ENCODE assay signal across 8 mouse cellular contexts in the genomic region with DNA sequence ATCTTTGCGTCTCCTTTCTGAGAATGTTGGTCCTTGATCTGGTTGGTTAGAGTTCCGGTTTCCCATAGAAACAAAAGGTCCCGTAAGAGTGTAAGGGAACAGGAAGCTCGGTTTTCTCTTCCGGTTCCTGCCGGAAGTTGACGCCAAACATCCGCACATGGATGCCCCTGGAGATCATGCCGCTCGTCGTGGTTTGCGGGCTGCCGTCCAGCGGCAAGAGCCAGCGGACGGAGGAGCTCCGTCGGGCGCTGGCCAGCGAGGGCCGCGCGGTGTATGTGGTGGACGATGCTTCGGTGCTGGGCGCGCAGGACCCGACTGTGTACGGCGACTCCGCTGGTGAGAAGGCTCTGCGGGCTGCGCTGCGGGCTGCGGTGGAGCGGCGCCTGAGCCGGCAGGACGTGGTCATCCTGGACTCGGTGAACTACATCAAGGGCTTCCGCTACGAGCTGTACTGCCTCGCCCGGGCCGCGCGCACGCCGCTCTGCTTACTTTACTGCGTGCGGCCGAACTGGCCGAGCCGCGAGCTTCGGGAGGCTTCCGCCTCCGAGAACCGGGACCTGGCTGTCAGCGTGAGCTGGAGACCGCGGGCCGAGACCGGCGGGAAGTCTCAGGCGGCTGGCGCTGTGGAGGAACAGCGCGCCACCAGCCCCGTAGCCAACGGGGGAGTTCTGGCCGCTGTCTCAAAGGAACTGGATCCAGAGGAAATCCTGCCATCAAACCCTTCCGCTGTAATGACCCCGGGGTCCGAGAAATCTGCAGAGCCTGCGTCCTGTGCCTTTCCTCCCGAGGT. TPM values are rescaled to one million over a fixed set of nuclear protein-coding genes. Genes with fewer than 3 reads are reported as not detected.
A peak's percentile ranks its signal among the peaks of the same experiment; 100 is the strongest.
DNase-seq lines count a peak whose midpoint lies in the region; ATAC-seq lines count a peak whose summit lies in the region.

A gene (plus strand): TSS at position 71 of the 790 bp plus-strand sequence.

- peak within 1 kb of the TSS; percentile 96 for H3K4me3 ChIP-seq in hindbrain, embryonic 16.5 days (ENCODE audit: low read length)
- peak within 1 kb of the TSS; percentile 71 for H3K4me3 ChIP-seq in macrophage (ENCODE audit: inconsistent target)

- H3K9me3 ChIP-seq in hindbrain, embryonic 16.5 days (ENCODE audit: control insufficient read depth, low read length): no peaks in the 10 kb centered on the region

- H3K27me3 ChIP-seq in hindbrain, embryonic 16.5 days (replicated peaks; ENCODE audit: control insufficient read depth, insufficient read depth, low read length): no peaks in the 10 kb centered on the region

- H3K79me2 ChIP-seq in macrophage (ENCODE audit: inconsistent target): peaks cover 48% of the 10 kb centered on the region

- peak within 1 kb of the TSS; percentile 97 for H3K4me2 ChIP-seq in hindbrain, embryonic 16.5 days (ENCODE audit: low read length)

- peak; percentile 96 for ATAC-seq in hindbrain, embryonic 16.5 days

- peak within 1 kb of the TSS; percentile 88 for H3K27ac ChIP-seq in hindbrain, embryonic 16.5 days (ENCODE audit: low read depth, low read length)
- peak within 1 kb of the TSS; percentile 29; the same call in 1 of the 2 replicates for H3K27ac ChIP-seq in macrophage

- WGBS in hindbrain, embryonic 16.5 days: under 1% methylated on average over 72 of the region's 77 CpGs
- under 1% methylated on average over 74 of the region's 77 CpGs for WGBS in macrophage (ENCODE audit: missing documents)

- peak; percentile 82 for DNase-seq in T-cell, adult 2 months (ENCODE audit: low spot score)
- peak; percentile 83 for DNase-seq in cerebellum, postnatal 36 days
- DNase-seq in gastrocnemius, adult 18-20 months (ENCODE audit: low spot score): peak; percentile 88
- peak; percentile 83 to 86 for DNase-seq in left cerebral cortex, adult 18-20 months (ENCODE audit: low spot score in 2 of 2)
- DNase-seq in right cerebral cortex, adult 18-20 months: peak; percentile 91
- peak; percentile 15 for DNase-seq in urinary bladder, postnatal 10 days (ENCODE audit: low spot score)

- peaks cover 18% of the 10 kb centered on the region for H3K4me1 ChIP-seq in hindbrain, embryonic 16.5 days (ENCODE audit: control insufficient read depth, insufficient read depth, low read depth, low read length)

- H3K36me3 ChIP-seq in hindbrain, embryonic 16.5 days (ENCODE audit: control insufficient read depth, insufficient read depth, low read length): no peaks in the 10 kb centered on the region
- no peaks in the 10 kb centered on the region for H3K36me3 ChIP-seq in macrophage (ENCODE audit: inconsistent target)

- H3K9ac ChIP-seq in hindbrain, embryonic 16.5 days (ENCODE audit: low read depth, low read length): peak within 1 kb of the TSS; percentile 82

RNA-seq across cellular contexts. Expression of the gene that starts here (rescaled TPM):
- total RNA-seq in gastrocnemius, adult 18-20 months (2021): 10 to 100 TPM; 21.2 to 24.5 TPM
- 26.1 and 27.7 TPM in 2 replicates for polyA plus RNA-seq in hindbrain, embryonic 16.5 days (2015; fragmentation: Nextera tagmentation; extraction: Ambion mirVana)
- total RNA-seq in left cerebral cortex, adult 18-20 months (2021): 10 to 100 TPM; 18.4 TPM
- 10 to 100 TPM in 7 of 26 experiments, 1 to 10 TPM in 18, under 1 TPM in 1; 0.99 to 14.4 (median 7.1) TPM for total RNA-seq in macrophage (2018; cell fraction: chromatin; rRNA removed)
- total RNA-seq in macrophage (2018; cell fraction: cytosol; rRNA removed): 10 to 100 TPM in 9 of 26 experiments, 1 to 10 TPM in 17; 5.0 to 13.9 (median 9.0) TPM
- 10 to 100 TPM in 8 of 26 experiments, 1 to 10 TPM in 18; 2.5 to 19.8 (median 7.7) TPM for total RNA-seq in macrophage (2018; cell fraction: nucleus; rRNA removed)
- polyA plus RNA-seq in macrophage (2018): 7.3 to 17.3 TPM (median 8.9 TPM) in 3 replicates

Comparison
In these comparisons a context has a peak if more than half of its experiments do, and no peak if none do; other contexts are left out.
1. Peak in every context shown above with its lines: DNase-seq, ATAC-seq, H3K4me3 ChIP-seq and H3K27ac ChIP-seq.
2. DNase-seq: peak in every context shown above with its lines; median percentile 91 in right cerebral cortex, adult 18-20 months; 88 in gastrocnemius, adult 18-20 months; 84 in left cerebral cortex, adult 18-20 months; 83 in cerebellum, postnatal 36 days; 82 in T-cell, adult 2 months; 15 in urinary bladder, postnatal 10 days.